Mouse (Mus musculus) myocyte (in vitro differentiated cells): ENCODE measurements around the gene St5.

Experiments
- MYOG ChIP-seq, 3 experiments: IDR thresholded peaks; one replicate each; pipeline ENCODE4 v1.6.1; 2011; ENCODE audit warnings: control low read depth in 2 of 3, low read depth in 2 of 3, mild to moderate bottlenecking in 2 of 3; ENCODE audit not compliant: insufficient read length in 2 of 3, control insufficient read depth in 1 of 3, insufficient read depth in 1 of 3
- TCF3 ChIP-seq: IDR thresholded peaks from one replicate; pipeline ENCODE4 v1.6.1; 2011; ENCODE audit warnings: low read depth, control low read depth; ENCODE audit not compliant: insufficient read length

DNA sequence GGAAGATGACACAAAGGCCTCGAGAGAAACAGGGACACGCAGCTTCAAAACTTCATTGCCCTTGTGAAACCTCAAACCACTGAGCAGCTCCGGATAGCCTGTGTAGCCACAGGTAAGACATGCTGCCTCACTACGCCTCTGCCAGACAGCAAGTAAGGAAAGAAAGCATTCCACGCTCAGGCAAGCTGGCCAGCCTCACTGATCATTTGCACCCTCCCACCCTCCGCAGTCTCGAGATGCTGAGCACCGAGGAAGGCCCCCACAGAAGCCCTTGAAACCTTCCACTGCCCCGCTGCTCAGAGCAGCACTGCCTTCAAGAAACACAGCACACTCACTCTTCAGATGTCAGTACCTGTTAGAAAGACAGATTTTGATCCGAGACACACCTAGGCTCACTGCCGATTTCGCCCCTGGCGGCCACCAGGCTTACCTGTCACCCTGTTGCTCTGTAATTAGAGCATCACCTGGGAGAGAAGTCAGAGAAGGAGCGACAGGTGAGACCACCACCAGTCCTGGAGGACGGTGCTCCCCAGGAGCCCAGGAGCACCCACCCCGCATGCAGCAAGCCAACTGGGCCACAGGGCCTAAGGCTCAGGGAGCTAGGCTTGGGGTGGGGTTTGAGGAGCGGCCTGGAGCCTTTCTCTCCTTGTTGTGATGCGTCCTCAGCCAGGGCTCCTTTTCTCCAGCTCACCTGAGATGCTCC is 210.6 kb downstream of the St5 start:
- TF ChIP-seq MYOG (IDR thresholded peaks at IDR 0.05; ENCODE audit: control insufficient read depth in 1 of 3, insufficient read depth in 1 of 3, insufficient read length in 2 of 3, low read depth in 2 of 3) (no peak), TCF3 (no peak)
